Mouse (Mus musculus) layer of hippocampus, adult 18-20 months (tissue): Measurements from ENCODE around the gene Prkag2. TPM values are rescaled to one million over a fixed set of nuclear protein-coding genes. Genes with fewer than 3 reads are reported as not detected.
A peak's percentile ranks its signal among the peaks of the same experiment; 100 is the strongest.

Experiments used
- DNase-seq, 2 experiments: peaks; one replicate each; pipeline ENCODE4 v3.0.0; 2022; ENCODE audit warnings: low spot score in 2 of 2
- total RNA-seq, 2 experiments: library from RNA; stranded (reverse); gene quantifications; 2 replicates each; pipeline ENCODE4 v1.2.3; 2021

Gene Prkag2
- total RNA-seq, 2 experiments from 2014 or later: 167 to 174 TPM

DNA sequence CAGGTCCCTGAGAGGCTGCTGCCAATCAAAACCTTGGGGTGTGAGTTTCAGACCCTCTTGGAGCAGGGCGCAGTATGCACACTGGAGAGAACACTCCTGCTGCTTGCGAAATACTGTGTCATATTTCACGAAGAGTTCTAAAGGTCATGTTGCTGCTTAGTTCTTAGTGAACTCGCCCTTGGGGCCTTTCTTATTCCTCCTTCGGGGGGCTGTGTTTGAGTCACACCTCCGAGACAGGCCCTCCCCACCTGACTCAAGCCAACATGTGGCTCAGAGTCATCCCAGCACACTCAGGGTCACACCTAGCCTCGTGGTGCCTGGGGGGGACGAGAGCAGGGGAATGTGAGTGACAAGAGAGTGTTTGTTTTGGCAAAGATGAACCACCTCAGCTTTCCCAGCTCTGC is 99.0 kb downstream of the Prkag2 start:
- no peak for DNase-seq

GRCm38 (mm10) chr5:24999351-24999750 is 101.1 kb downstream of the Prkag2 start:
- DNase-seq: no peak

GRCm38 (mm10) chr5:24995576-24996100 is 104.8 kb downstream of the Prkag2 start:
- DNase-seq: peak; percentile 44 to 60

DNA sequence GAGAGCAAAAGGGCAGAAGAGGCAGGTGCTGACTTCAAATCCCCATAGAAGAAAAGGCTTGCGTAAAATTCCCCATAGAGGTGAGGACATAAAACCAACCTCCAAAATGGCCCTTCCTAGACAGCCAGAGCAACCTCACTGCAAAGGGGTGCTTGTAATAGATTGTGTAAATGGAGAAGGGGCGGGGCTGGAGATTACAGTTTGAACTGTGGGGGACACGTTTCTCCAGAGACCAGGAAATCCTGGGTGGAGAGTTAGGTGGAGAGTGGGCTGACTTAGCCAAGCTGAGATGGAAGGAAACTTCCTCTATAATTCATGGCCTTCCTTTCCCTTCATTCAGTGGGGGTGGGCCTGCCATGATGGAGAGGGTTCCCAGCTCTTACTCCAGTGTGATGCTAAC is 107.3 kb downstream of the Prkag2 start:
- DNase-seq: no peak

DNA sequence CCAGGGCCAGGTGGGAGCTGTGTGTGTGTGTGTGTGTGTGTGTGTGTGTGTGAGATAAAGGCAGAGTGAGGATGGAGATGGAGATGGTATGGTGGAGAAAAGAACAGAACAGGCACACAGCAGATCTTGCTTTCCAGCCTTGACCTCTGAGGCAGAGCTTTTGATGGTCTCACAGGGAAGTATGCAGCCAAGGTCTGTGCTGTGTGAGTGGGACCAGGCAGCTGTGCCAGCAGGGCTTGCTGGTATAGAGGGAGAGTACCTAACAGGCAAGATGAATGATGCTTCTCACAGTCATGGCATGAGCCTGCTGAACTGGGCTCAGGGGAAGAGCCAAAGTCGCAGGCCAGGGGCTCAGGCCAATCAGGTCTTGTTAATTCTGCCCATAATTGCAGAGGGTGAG is 108.9 kb downstream of the Prkag2 start:
- DNase-seq: no peak

- DNase-seq: no peak
Observed at GRCm38 (mm10) chr5:24990460-24990859, 110.0 kb downstream of the Prkag2 start.

- DNase-seq: no peak
Observed at GRCm38 (mm10) chr5:24989683-24990082, 110.8 kb downstream of the Prkag2 start.

- DNase-seq: no peak
Observed at GRCm38 (mm10) chr5:24986956-24987355, 113.5 kb downstream of the Prkag2 start.

- DNase-seq: no peak
Observed at GRCm38 (mm10) chr5:24986204-24986940, 114.1 kb downstream of the Prkag2 start.

GRCm38 (mm10) chr5:24985434-24986176 is 114.8 kb downstream of the Prkag2 start:
- DNase-seq: peak; percentile 54 to 81

DNA sequence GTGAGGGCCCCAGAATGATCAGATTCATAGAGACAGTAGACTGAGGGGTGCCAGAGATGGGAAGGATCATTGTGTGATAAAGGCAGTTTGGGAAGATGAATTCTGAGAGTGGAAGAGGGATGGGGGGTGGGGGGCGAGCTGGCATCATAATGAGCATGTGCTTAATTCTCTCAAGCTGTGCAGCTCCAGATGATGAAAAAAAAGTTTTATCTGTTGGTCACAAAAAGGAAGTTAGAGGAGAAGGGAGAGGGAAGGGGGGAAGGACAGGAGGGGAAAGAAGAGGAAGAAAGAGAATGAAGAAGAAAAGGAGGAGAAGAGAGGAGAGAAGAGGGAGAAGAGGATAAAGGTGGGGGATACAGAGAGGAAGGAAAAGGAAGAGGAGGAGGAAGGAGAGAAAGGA is 116.3 kb downstream of the Prkag2 start:
- DNase-seq: no peak

GRCm38 (mm10) chr5:24983539-24983938 is 116.9 kb downstream of the Prkag2 start:
- DNase-seq: no peak

- DNase-seq: no peak
Observed at GRCm38 (mm10) chr5:24982258-24982657, 118.2 kb downstream of the Prkag2 start.

DNA sequence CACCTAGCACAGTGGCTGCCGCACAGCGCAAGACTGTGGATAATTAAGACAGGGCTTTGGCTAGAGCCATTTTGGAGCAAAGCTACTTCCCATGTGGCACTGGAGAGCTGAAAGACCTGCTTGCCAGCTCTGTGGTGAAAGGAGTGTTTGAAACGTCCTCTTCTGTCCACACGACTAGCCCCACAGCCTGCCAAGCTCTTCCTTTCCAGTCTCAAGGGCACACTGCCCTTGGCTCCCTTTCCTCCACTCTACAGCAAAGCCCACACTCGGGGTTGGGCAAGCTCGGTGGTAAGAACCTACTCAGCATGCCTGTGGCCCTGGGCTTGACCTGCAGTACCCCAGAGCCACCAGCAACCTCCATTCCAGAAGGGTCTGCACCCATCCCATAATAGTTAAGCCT is 118.7 kb downstream of the Prkag2 start:
- DNase-seq: no peak

DNA sequence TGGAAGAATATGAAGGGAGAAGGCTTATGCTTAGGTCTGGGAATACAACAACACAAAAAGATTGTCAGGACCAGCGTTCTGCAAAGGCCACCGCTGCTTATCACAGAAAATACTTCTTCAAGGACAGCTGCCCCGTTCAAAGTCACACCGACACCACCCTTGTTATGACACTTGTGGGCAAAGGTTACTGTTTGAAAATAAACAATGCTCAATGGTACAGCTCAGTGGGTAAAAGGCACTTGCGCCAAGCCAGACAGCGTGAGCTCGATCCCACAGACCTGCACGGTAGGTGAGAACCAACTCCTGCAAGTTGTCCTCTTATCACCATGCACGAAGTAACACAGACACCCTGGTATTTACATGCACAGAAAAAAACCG is 120.5 kb downstream of the Prkag2 start:
- DNase-seq: no peak

- no peak for DNase-seq
Observed at GRCm38 (mm10) chr5:24979312-24979967, 121.0 kb downstream of the Prkag2 start.

DNA sequence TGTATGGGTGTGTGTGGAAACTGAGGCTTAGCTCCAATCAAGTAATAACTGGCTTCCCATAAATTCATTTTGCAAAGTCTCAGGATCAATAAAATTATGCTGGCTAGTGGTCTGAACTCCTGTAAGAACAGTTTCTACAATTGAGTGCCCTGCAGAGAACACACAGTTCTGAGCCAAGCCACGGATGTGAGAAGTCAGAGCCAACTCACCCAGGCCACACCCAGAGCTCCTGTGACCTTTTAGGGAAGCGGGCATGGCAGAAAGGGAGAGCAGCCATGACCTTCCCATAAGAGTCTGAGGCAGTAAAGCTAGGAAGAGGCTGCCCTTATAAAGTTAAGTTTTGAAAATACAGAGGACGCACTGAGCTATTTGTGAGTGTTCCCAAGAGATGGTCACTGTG is 123.5 kb downstream of the Prkag2 start:
- DNase-seq: no peak

DNA sequence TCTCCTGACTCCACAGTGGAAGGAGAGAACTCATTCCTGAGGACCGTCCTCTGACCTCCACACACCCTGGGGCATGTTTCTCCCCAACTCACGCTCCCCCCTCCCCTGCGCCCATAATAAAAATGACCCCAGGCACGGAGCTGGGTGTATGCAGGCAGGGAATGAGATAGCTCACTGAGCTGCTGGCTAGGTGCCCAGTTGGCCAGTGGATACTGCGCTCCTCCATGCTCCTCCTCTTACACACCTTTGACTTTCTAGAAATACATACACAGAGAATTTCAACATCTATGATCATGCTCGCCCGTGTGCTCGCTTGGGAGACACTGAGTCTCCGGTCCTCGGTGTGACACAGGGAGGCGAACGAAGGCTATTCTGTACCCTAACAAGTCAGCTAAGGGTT is 124.2 kb downstream of the Prkag2 start:
- no peak for DNase-seq

GRCm38 (mm10) chr5:24975100-24975499 is 125.3 kb downstream of the Prkag2 start:
- no peak for DNase-seq

- no peak for DNase-seq
Observed at GRCm38 (mm10) chr5:24973672-24974225, 126.7 kb downstream of the Prkag2 start.

DNA sequence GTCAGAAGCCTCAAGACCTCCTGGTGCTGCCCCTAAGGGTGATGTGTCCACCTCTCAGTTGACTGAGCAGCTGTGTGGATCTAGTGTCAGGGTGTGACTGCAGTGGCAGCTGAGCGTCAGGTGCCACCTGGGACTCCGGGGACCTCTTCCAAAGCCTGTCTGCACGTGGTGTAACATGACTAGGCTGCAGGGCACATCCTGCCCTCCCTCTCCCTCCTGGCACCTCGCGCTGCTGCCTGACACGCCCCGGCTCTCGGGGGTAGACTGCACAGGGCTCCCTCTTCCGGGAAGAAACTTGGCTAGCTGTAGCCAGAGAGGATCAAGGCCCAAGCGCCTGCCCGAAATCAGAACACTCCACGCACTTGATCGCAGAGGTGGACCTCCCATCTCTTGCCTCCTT is 127.2 kb downstream of the Prkag2 start:
- no peak for DNase-seq
